Mouse (Mus musculus) myocyte (in vitro differentiated cells): Measurements from ENCODE around the gene Eml6.

Source experiments
- CEBPB ChIP-seq: IDR thresholded peaks from 2 replicates; pipeline ENCODE4 v1.6.1; 2011; ENCODE audit warnings: mild to moderate bottlenecking, moderate library complexity; ENCODE audit not compliant: poor library complexity, insufficient read depth, severe bottlenecking
- E2F4 ChIP-seq: IDR thresholded peaks from one replicate; pipeline ENCODE4 v1.6.1; 2011; ENCODE audit warnings: mild to moderate bottlenecking, control low read depth, moderate library complexity; ENCODE audit not compliant: insufficient read depth
- MAX ChIP-seq: IDR thresholded peaks from one replicate; pipeline ENCODE4 v1.6.1; 2011; ENCODE audit warnings: low read depth, mild to moderate bottlenecking, control low read depth
- MYOD1 ChIP-seq, 3 experiments: IDR thresholded peaks; one replicate each; pipeline ENCODE4 v1.6.1; 2011; ENCODE audit warnings: control low read depth in 2 of 3, low read depth in 2 of 3, mild to moderate bottlenecking in 2 of 3, moderate library complexity in 1 of 3; ENCODE audit not compliant: insufficient read length in 2 of 3, control insufficient read depth in 1 of 3
- POLR2A ChIP-seq: IDR thresholded peaks from one replicate; pipeline ENCODE4 v1.6.1; 2011; ENCODE audit warnings: low read depth, mild to moderate bottlenecking, control low read depth, moderate library complexity; ENCODE audit not compliant: insufficient read length
- POLR2AphosphoS2 ChIP-seq: IDR thresholded peaks from one replicate; pipeline ENCODE4 v1.6.1; 2011; ENCODE audit warnings: low read depth, control low read depth; ENCODE audit not compliant: insufficient read length
- REST ChIP-seq: IDR thresholded peaks from one replicate; pipeline ENCODE4 v1.6.1; 2011; ENCODE audit warnings: mild to moderate bottlenecking, control low read depth, moderate library complexity; ENCODE audit not compliant: insufficient read depth, insufficient read length
- SRF ChIP-seq: IDR thresholded peaks from one replicate; pipeline ENCODE4 v1.6.1; 2011; ENCODE audit warnings: low read depth; ENCODE audit not compliant: control insufficient read depth, insufficient read length
- TCF12 ChIP-seq: IDR thresholded peaks from one replicate; pipeline ENCODE4 v1.6.1; 2011; ENCODE audit warnings: mild to moderate bottlenecking, control low read depth; ENCODE audit not compliant: poor library complexity, insufficient read depth, severe bottlenecking
- TCF3 ChIP-seq: IDR thresholded peaks from one replicate; pipeline ENCODE4 v1.6.1; 2011; ENCODE audit warnings: low read depth, control low read depth; ENCODE audit not compliant: insufficient read length
- USF1 ChIP-seq: IDR thresholded peaks from one replicate; pipeline ENCODE4 v1.6.1; 2011; ENCODE audit warnings: low read depth, mild to moderate bottlenecking, control low read depth, moderate library complexity

- TF ChIP-seq TCF12 (no peak), USF1 (no peak), E2F4 (no peak), MAX (no peak), CEBPB (no peak), TCF3 (no peak), POLR2A (no peak), POLR2AphosphoS2 (peak; percentile 83), REST (no peak), MYOD1 (IDR thresholded peaks at IDR 0.05; ENCODE audit: control insufficient read depth in 1 of 3, insufficient read length in 2 of 3, low read depth in 2 of 3) (no peak), SRF (no peak)
These were observed 279.6 kb downstream of the Eml6 start for GRCm38 (mm10) chr11:29746203-29746602.
